ENCODE assay signal across 22 mouse cellular contexts in the genomic region with DNA sequence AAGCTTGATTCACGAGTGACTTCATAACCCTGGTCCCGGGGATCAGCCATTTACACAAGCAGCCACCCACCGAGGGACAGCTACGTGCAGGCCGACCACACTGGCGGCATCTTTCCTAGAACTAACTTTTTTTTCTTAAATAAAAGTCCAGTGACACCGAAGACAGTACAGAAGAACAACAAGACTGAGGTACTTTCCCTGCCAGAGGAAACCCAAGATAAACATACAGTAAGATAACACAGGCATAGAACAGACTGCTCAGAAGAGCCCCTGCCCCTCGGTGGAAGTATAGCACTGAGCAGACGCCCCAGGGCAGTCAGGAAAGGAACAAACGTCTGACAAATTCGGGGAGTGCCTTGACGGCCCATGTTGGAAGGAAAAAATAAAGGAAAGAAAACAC.
DNase-seq lines count a peak whose midpoint lies in the region; ATAC-seq and TF ChIP-seq lines count a peak whose summit lies in the region.
"Had no signal": no experiment of that assay in that cellular context is flagged by ENCODE, and none has a peak within 500 bp of the region (broad histone marks: within the 10 kb centered on the region; RNA-seq: fewer than 3 reads in every experiment).

No protein-coding gene starts in this region.

- H3K4me1 ChIP-seq in embryonic facial prominence, embryonic 14.5 days (ENCODE audit: control insufficient read depth, insufficient read depth, low read length): no peaks in the 10 kb centered on the region; the same call in 1 of the 2 replicates
- H3K4me1 ChIP-seq in embryonic facial prominence, embryonic 10.5 days: peaks cover 25% of the 10 kb centered on the region
- peaks cover 28% of the 10 kb centered on the region for H3K4me1 ChIP-seq in heart, embryonic 16.5 days (ENCODE audit: control insufficient read depth, insufficient read depth, low read length)
- no peaks in the 10 kb centered on the region for H3K4me1 ChIP-seq in lung, postnatal 0 days (ENCODE audit: insufficient read depth, low read depth, low read length)

- TF ChIP-seq EP300 in lung, postnatal 0 days (IDR thresholded peaks at IDR 0.05): no peak

- no peaks in the 10 kb centered on the region for H3K27me3 ChIP-seq in embryonic facial prominence, embryonic 14.5 days (replicated peaks; ENCODE audit: control insufficient read depth, insufficient read depth, low read length)
- no peaks in the 10 kb centered on the region for H3K27me3 ChIP-seq in embryonic facial prominence, embryonic 10.5 days (replicated peaks; ENCODE audit: low read depth, poor library complexity, severe bottlenecking)
- no peaks in the 10 kb centered on the region for H3K27me3 ChIP-seq in heart, embryonic 16.5 days (ENCODE audit: control insufficient read depth, insufficient read depth, low read length)
- no peaks in the 10 kb centered on the region for H3K27me3 ChIP-seq in lung, postnatal 0 days (replicated peaks; ENCODE audit: insufficient read depth, low read length)
- H3K27me3 ChIP-seq: hindbrain, embryonic 13.5 days; limb, embryonic 15.5 days; midbrain, embryonic 15.5 days; neural tube, embryonic 12.5 days; Patski had no signal

- no peak overlapping the region for H3K27ac ChIP-seq in embryonic facial prominence, embryonic 14.5 days (replicated peaks; ENCODE audit: low read depth, low read length)
- H3K27ac ChIP-seq in embryonic facial prominence, embryonic 10.5 days (replicated peaks): no peak overlapping the region
- no peak overlapping the region for H3K27ac ChIP-seq in heart, embryonic 16.5 days (ENCODE audit: low read length)
- 0 out of 2 replicates have a peak overlapping the region, but pooled peaks have one; percentile 4 for H3K27ac ChIP-seq in lung, postnatal 0 days (ENCODE audit: low read length)
- H3K27ac ChIP-seq: hindbrain, embryonic 13.5 days; left cerebral cortex, adult 2 months; limb, embryonic 15.5 days; midbrain, embryonic 15.5 days; neural tube, embryonic 12.5 days had no signal

- ATAC-seq in embryonic facial prominence, embryonic 14.5 days (ENCODE audit: low read depth): 0 out of 2 replicates have a peak, but pooled peaks have one; percentile 23
- ATAC-seq in heart, embryonic 16.5 days (replicated peaks; ENCODE audit: extremely low read depth, insufficient read depth, low FRiP score): peak; percentile 18; the same call in 1 of the 2 replicates
- peak; percentile 39 for ATAC-seq in lung, postnatal 0 days
- ATAC-seq: forebrain, postnatal 0 days; midbrain, embryonic 15.5 days; Patski had no signal

- no peak overlapping the region for H3K4me3 ChIP-seq in embryonic facial prominence, embryonic 14.5 days (ENCODE audit: low read depth, low read length)
- H3K4me3 ChIP-seq in embryonic facial prominence, embryonic 10.5 days: no peak overlapping the region
- H3K4me3 ChIP-seq in heart, embryonic 16.5 days (ENCODE audit: low read length): no peak overlapping the region
- H3K4me3 ChIP-seq in lung, postnatal 0 days (ENCODE audit: low read depth, low read length): no peak overlapping the region
- H3K4me3 ChIP-seq: hindbrain, embryonic 13.5 days; left cerebral cortex, adult 2 months; limb, embryonic 15.5 days; midbrain, embryonic 15.5 days; neural tube, embryonic 12.5 days had no signal

- WGBS in embryonic facial prominence, embryonic 14.5 days: 46% methylated on average over 12 of the region's 12 CpGs
- 54% methylated on average over 12 of the region's 12 CpGs for WGBS in embryonic facial prominence, embryonic 10.5 days
- whole genome bisulfite sequencing in heart, embryonic 16.5 days: 32% methylated on average over 12 of the region's 12 CpGs
- 25% methylated on average over 12 of the region's 12 CpGs for WGBS in lung, postnatal 0 days

- H3K9ac ChIP-seq in embryonic facial prominence, embryonic 14.5 days (ENCODE audit: low read depth, low read length): no peak overlapping the region
- H3K9ac ChIP-seq in heart, embryonic 16.5 days (ENCODE audit: low read length): no peak overlapping the region
- H3K9ac ChIP-seq in lung, postnatal 0 days (replicated peaks; ENCODE audit: low read depth): no peak overlapping the region
- H3K9ac ChIP-seq: forebrain, postnatal 0 days; hindbrain, embryonic 13.5 days; limb, embryonic 15.5 days; midbrain, embryonic 15.5 days; neural tube, embryonic 12.5 days had no signal

- DNase-seq in embryonic facial prominence, embryonic 14.5 days (ENCODE audit: low spot score): no peak
- DNase-seq in embryonic facial prominence, embryonic 10.5 days (ENCODE audit: low spot score): no peak
- DNase-seq in heart, adult 8-10 months (ENCODE audit: low spot score): no peak
- DNase-seq in lung, postnatal 0 days (ENCODE audit: low spot score): no peak
- DNase-seq in lung, postnatal 14 days: no peak
- DNase-seq in induced T-regulatory cell, adult 2 months (ENCODE audit: low read depth): peak; percentile 70
- no peak for DNase-seq in left cerebral cortex, adult 11 months (ENCODE audit: low spot score)
- DNase-seq: cerebellum, adult 11-12 months; cerebellum, postnatal 10 days; forebrain, postnatal 0 days; kidney, adult 11 months; layer of hippocampus, adult 9-11 months; left cerebral cortex, postnatal 4 days; right cerebral cortex, postnatal 14 days; thymus, postnatal 14 days had no signal

- H3K9me3 ChIP-seq in embryonic facial prominence, embryonic 14.5 days (ENCODE audit: control insufficient read depth, low read length): no peaks in the 10 kb centered on the region
- 0 out of 2 replicates have a peak, but pooled peaks cover 2% of the 10 kb centered on the region for H3K9me3 ChIP-seq in embryonic facial prominence, embryonic 10.5 days
- H3K9me3 ChIP-seq in heart, embryonic 16.5 days (replicated peaks; ENCODE audit: control insufficient read depth, low read length): no peaks in the 10 kb centered on the region
- no peaks in the 10 kb centered on the region for H3K9me3 ChIP-seq in lung, postnatal 0 days (ENCODE audit: low read length)
- H3K9me3 ChIP-seq: hindbrain, embryonic 13.5 days; limb, embryonic 15.5 days; midbrain, embryonic 15.5 days; neural tube, embryonic 12.5 days had no signal

- no peak for TF ChIP-seq CTCF in lung, postnatal 0 days (IDR thresholded peaks at IDR 0.05)

- no peak overlapping the region for H3K4me2 ChIP-seq in embryonic facial prominence, embryonic 14.5 days (ENCODE audit: low read depth, low read length)
- H3K4me2 ChIP-seq in heart, embryonic 16.5 days (ENCODE audit: low read depth, low read length): no peak overlapping the region
- H3K4me2 ChIP-seq in lung, postnatal 0 days (replicated peaks; ENCODE audit: low read depth, low read length): no peak overlapping the region
- H3K4me2 ChIP-seq: hindbrain, embryonic 13.5 days; limb, embryonic 15.5 days; midbrain, embryonic 15.5 days; neural tube, embryonic 12.5 days had no signal

- H3K36me3 ChIP-seq in embryonic facial prominence, embryonic 14.5 days (ENCODE audit: control insufficient read depth, insufficient read depth, low read length): no peaks in the 10 kb centered on the region; the same call in 1 of the 2 replicates
- H3K36me3 ChIP-seq in embryonic facial prominence, embryonic 10.5 days (replicated peaks): peaks cover 22% of the 10 kb centered on the region
- H3K36me3 ChIP-seq in heart, embryonic 16.5 days (ENCODE audit: control insufficient read depth, insufficient read depth): no peaks in the 10 kb centered on the region
- no peaks in the 10 kb centered on the region for H3K36me3 ChIP-seq in lung, postnatal 0 days (ENCODE audit: insufficient read depth, low read length)
- H3K36me3 ChIP-seq: midbrain, embryonic 15.5 days had no signal
